ENCODE assay signal across 15 mouse cellular contexts in genomic region chr11:32398446-32398845, GRCm38 (mm10). TPM values are rescaled to one million over a fixed set of nuclear protein-coding genes. Genes with fewer than 3 reads are reported as not detected.
DNase-seq lines count a peak whose midpoint lies in the region; ATAC-seq lines count a peak whose summit lies in the region.
"Had no signal": no experiment of that assay in that cellular context is flagged by ENCODE, and none has a peak within 500 bp of the region (broad histone marks: within the 10 kb centered on the region; RNA-seq: fewer than 3 reads in every experiment).

No protein-coding gene starts in this region.

- no peak overlapping the region for H3K4me3 ChIP-seq in hindbrain, embryonic 16.5 days (ENCODE audit: low read length)
- H3K4me3 ChIP-seq: intestine, embryonic 15.5 days had no signal

- ATAC-seq in megakaryocyte, adult 5-6 weeks (ENCODE audit: poor library complexity, severe bottlenecking): no peak
- no peak for ATAC-seq in hindbrain, embryonic 16.5 days
- ATAC-seq: forebrain, embryonic 16.5 days; intestine, embryonic 15.5 days; midbrain, embryonic 16.5 days had no signal

- 78% methylated on average over 2 of the region's 2 CpGs for WGBS in hindbrain, embryonic 16.5 days

- intact Hi-C loops in heart, postnatal 14 days (cut with DNase I): no loop called here

- peak; percentile 32 for DNase-seq in retina, adult 2 months (ENCODE audit: low read depth, low spot score)
- no peak for DNase-seq in retina, embryonic 14.5 days (ENCODE audit: low spot score)
- peak; percentile 48 for DNase-seq in gastrocnemius, postnatal 25 days
- peak; percentile 19 to 42 for DNase-seq in heart, postnatal 14 days
- no peak for DNase-seq in adrenal gland, postnatal 10 days
- no peak for DNase-seq in cerebellum, postnatal 4 days (ENCODE audit: low spot score in 2 of 2)
- DNase-seq: layer of hippocampus, postnatal 36 days; lung, adult 18-20 months; right cerebral cortex, postnatal 14 days had no signal

- no peaks in the 10 kb centered on the region for H3K27me3 ChIP-seq in hindbrain, embryonic 16.5 days (replicated peaks; ENCODE audit: control insufficient read depth, insufficient read depth, low read length)
- H3K27me3 ChIP-seq: intestine, embryonic 15.5 days had no signal

- no peak overlapping the region; the same call in 1 of the 2 replicates for H3K27ac ChIP-seq in hindbrain, embryonic 16.5 days (ENCODE audit: low read depth, low read length)
- H3K27ac ChIP-seq: intestine, embryonic 15.5 days had no signal

- H3K9me3 ChIP-seq in hindbrain, embryonic 16.5 days (ENCODE audit: control insufficient read depth, low read length): no peaks in the 10 kb centered on the region
- H3K9me3 ChIP-seq: G1E; intestine, embryonic 15.5 days had no signal

- no peak overlapping the region for H3K9ac ChIP-seq in hindbrain, embryonic 16.5 days (ENCODE audit: low read depth, low read length)
- H3K9ac ChIP-seq: intestine, embryonic 15.5 days had no signal

- 0 out of 2 replicates have a peak, but pooled peaks cover 2% of the 10 kb centered on the region for H3K4me1 ChIP-seq in hindbrain, embryonic 16.5 days (ENCODE audit: control insufficient read depth, insufficient read depth, low read depth, low read length)
- H3K4me1 ChIP-seq: intestine, embryonic 15.5 days had no signal

- no peak overlapping the region for H3K4me2 ChIP-seq in hindbrain, embryonic 16.5 days (ENCODE audit: low read length)
- H3K4me2 ChIP-seq: intestine, embryonic 15.5 days had no signal

- peaks cover 3% of the 10 kb centered on the region; the same call in 1 of the 2 replicates for H3K36me3 ChIP-seq in hindbrain, embryonic 16.5 days (ENCODE audit: control insufficient read depth, insufficient read depth, low read length)
- H3K36me3 ChIP-seq: G1E had no signal

RNA-seq across cellular contexts. Expression of gene Sh3pxd2b, which starts 50.8 kb away (rescaled TPM):
- 1 to 10 TPM; 4.4 to 7.1 TPM for total RNA-seq in gastrocnemius, postnatal 25 days (2021)
- 10 to 100 TPM; 13.3 to 17.4 TPM for total RNA-seq in heart, postnatal 14 days (2021)
- 5.3 and 7.0 TPM in 2 replicates for total RNA-seq in megakaryocyte, adult 5-6 weeks (2015)
- 2.4 and 2.9 TPM in 2 replicates for total RNA-seq in megakaryocyte, adult 5-6 weeks (2017)
- total RNA-seq in adrenal gland, postnatal 10 days (2021): 10 to 100 TPM; 14.9 to 17.2 TPM
- 15.8 and 20.1 TPM in 2 replicates for polyA plus RNA-seq in hindbrain, embryonic 16.5 days (2015; fragmentation: Nextera tagmentation; extraction: Ambion mirVana)
- polyA plus RNA-seq: G1E had no signal

RNA-seq across cellular contexts. Expression of gene Ubtd2, which starts 56.7 kb away (rescaled TPM):
- 10 to 100 TPM in 1 of 2 experiments, 1 to 10 TPM in 1; 9.3 to 10.5 TPM for total RNA-seq in gastrocnemius, postnatal 25 days (2021)
- 10 to 100 TPM; 10.9 to 11.8 TPM for total RNA-seq in heart, postnatal 14 days (2021)
- 2.3 and 3.4 TPM in 2 replicates for total RNA-seq in megakaryocyte, adult 5-6 weeks (2015)
- total RNA-seq in megakaryocyte, adult 5-6 weeks (2017): 0.24 and 1.8 TPM in 2 replicates
- 10 to 100 TPM; 19.0 to 21.0 TPM for total RNA-seq in adrenal gland, postnatal 10 days (2021)
- polyA plus RNA-seq in hindbrain, embryonic 16.5 days (2015; fragmentation: Nextera tagmentation; extraction: Ambion mirVana): 36.8 and 40.3 TPM in 2 replicates

Comparison
In these comparisons a context has a peak if more than half of its experiments do, and no peak if none do; other contexts are left out.
1. DNase-seq: peak in retina, adult 2 months (single experiment), gastrocnemius, postnatal 25 days (single experiment) and heart, postnatal 14 days (2 of 2); none in retina, embryonic 14.5 days (single experiment), adrenal gland, postnatal 10 days (single experiment) and cerebellum, postnatal 4 days (0 of 2).